18 mouse cellular contexts compared by ENCODE assay signal in genomic region chr7:6756777-6757291, GRCm38 (mm10). TPM values are rescaled to one million over a fixed set of nuclear protein-coding genes. Genes with fewer than 3 reads are reported as not detected.
"Had no signal": no experiment of that assay in that cellular context is flagged by ENCODE, and none has a peak within 500 bp of the region (broad histone marks: within the 10 kb centered on the region; RNA-seq: fewer than 3 reads in every experiment).

No protein-coding gene starts in this region.

- ATAC-seq: midbrain, embryonic 16.5 days had no signal

- H3K27me3 ChIP-seq: midbrain, embryonic 12.5 days; neural tube, embryonic 12.5 days; stomach, embryonic 15.5 days had no signal

- H3K4me3 ChIP-seq: midbrain, embryonic 10.5 days; midbrain, embryonic 12.5 days; neural tube, embryonic 12.5 days; stomach, embryonic 15.5 days had no signal

- H3K4me1 ChIP-seq: stomach, embryonic 15.5 days had no signal

- H3K9ac ChIP-seq: lung, embryonic 14.5 days; midbrain, embryonic 12.5 days; neural tube, embryonic 12.5 days; stomach, embryonic 15.5 days had no signal

- H3K9me3 ChIP-seq: midbrain, embryonic 10.5 days; midbrain, embryonic 12.5 days; neural tube, embryonic 12.5 days; stomach, embryonic 15.5 days had no signal

- DNase-seq: lung, adult 18-20 months; lung, embryonic 14.5 days; lung, postnatal 10 days; lung, postnatal 4 days; midbrain, embryonic 14.5 days; right cerebral cortex, postnatal 14 days; thymus, postnatal 14 days; thymus, postnatal 36 days had no signal

- H3K4me2 ChIP-seq: lung, embryonic 14.5 days; midbrain, embryonic 12.5 days; neural tube, embryonic 12.5 days; stomach, embryonic 15.5 days had no signal

- H3K36me3 ChIP-seq: midbrain, embryonic 10.5 days; midbrain, embryonic 12.5 days; neural tube, embryonic 12.5 days; stomach, embryonic 15.5 days had no signal

- H3K27ac ChIP-seq: midbrain, embryonic 10.5 days; midbrain, embryonic 12.5 days; neural tube, embryonic 12.5 days; stomach, embryonic 15.5 days; stomach, postnatal 0 days had no signal

RNA-seq across cellular contexts. Expression of gene Usp29, which starts 26.5 kb away (rescaled TPM):
- total RNA-seq: megakaryocyte, adult 5-6 weeks; megakaryocyte-erythroid progenitor cell, adult 5-6 weeks; neutrophil, adult 5-6 weeks had no signal
- polyA plus RNA-seq: spleen, adult 2 months had no signal

RNA-seq across cellular contexts. Expression of gene Peg3, which starts 26.6 kb away (rescaled TPM):
- total RNA-seq: megakaryocyte-erythroid progenitor cell, adult 5-6 weeks; neutrophil, adult 5-6 weeks had no signal
